Mouse (Mus musculus): ENCODE results near the gene Ccdc38.

Gene Ccdc38

GRCm38 (mm10) chr10:93540431-93541210, at the start of gene Ccdc38:
Gene Ccdc38, plus strand, starts transcription at chr10:93540632.
- DNase-seq (ENCODE audit: low read depth, low spot score): no peak

- no peak for DNase-seq (ENCODE audit: low read depth, low spot score)
These were observed 39.6 kb upstream of the Ccdc38 start for GRCm38 (mm10) chr10:93500864-93501263.

GRCm38 (mm10) chr10:93501346-93501745, 39.1 kb upstream of the Ccdc38 start:
- peak; percentile 54 for DNase-seq (ENCODE audit: low read depth, low spot score)

- no peak for DNase-seq (ENCODE audit: low read depth, low spot score)
These were observed 32.0 kb upstream of the Ccdc38 start for GRCm38 (mm10) chr10:93508383-93508970.

- DNase-seq (ENCODE audit: low read depth, low spot score): no peak
These were observed 30.8 kb upstream of the Ccdc38 start for GRCm38 (mm10) chr10:93509532-93510153.

- DNase-seq (ENCODE audit: low read depth, low spot score): no peak
These were observed 25.0 kb upstream of the Ccdc38 start for GRCm38 (mm10) chr10:93515419-93515818.

- no peak for DNase-seq (ENCODE audit: low read depth, low spot score)
These were observed 24.5 kb upstream of the Ccdc38 start for GRCm38 (mm10) chr10:93515927-93516326.

- DNase-seq (ENCODE audit: low read depth, low spot score): no peak
These were observed 22.7 kb upstream of the Ccdc38 start for GRCm38 (mm10) chr10:93517754-93518153.

GRCm38 (mm10) chr10:93518186-93518585, 22.2 kb upstream of the Ccdc38 start:
- DNase-seq (ENCODE audit: low read depth, low spot score): no peak

- DNase-seq (ENCODE audit: low read depth, low spot score): no peak
These were observed 21.8 kb upstream of the Ccdc38 start for GRCm38 (mm10) chr10:93518620-93519019.

GRCm38 (mm10) chr10:93519159-93519558, 21.3 kb upstream of the Ccdc38 start:
- DNase-seq (ENCODE audit: low read depth, low spot score): no peak

GRCm38 (mm10) chr10:93519756-93520155, 20.7 kb upstream of the Ccdc38 start:
- DNase-seq (ENCODE audit: low read depth, low spot score): no peak

GRCm38 (mm10) chr10:93520994-93521393, 19.4 kb upstream of the Ccdc38 start:
- no peak for DNase-seq (ENCODE audit: low read depth, low spot score)

- no peak for DNase-seq (ENCODE audit: low read depth, low spot score)
These were observed 15.1 kb upstream of the Ccdc38 start for GRCm38 (mm10) chr10:93525329-93525728.

- no peak for DNase-seq (ENCODE audit: low read depth, low spot score)
These were observed 2.1 kb upstream of the Ccdc38 start for GRCm38 (mm10) chr10:93538287-93538686.

- DNase-seq (ENCODE audit: low read depth, low spot score): no peak
These were observed 1.6 kb upstream of the Ccdc38 start for GRCm38 (mm10) chr10:93538818-93539217.

- peak; percentile 64 for DNase-seq (ENCODE audit: low read depth, low spot score)
These were observed 529 bp upstream of the Ccdc38 start, which contains the start of gene Amdhd1 for GRCm38 (mm10) chr10:93539775-93540430. Gene Amdhd1, minus strand, starts transcription at chr10:93540033.

- no peak for DNase-seq (ENCODE audit: low read depth, low spot score)
These were observed 1.2 kb downstream of the Ccdc38 start for GRCm38 (mm10) chr10:93541585-93541984.

GRCm38 (mm10) chr10:93542356-93542755, 1.9 kb downstream of the Ccdc38 start:
- no peak for DNase-seq (ENCODE audit: low read depth, low spot score)

GRCm38 (mm10) chr10:93543176-93543575, 2.7 kb downstream of the Ccdc38 start:
- DNase-seq (ENCODE audit: low read depth, low spot score): no peak

- no peak for DNase-seq (ENCODE audit: low read depth, low spot score)
These were observed 3.7 kb downstream of the Ccdc38 start for GRCm38 (mm10) chr10:93544172-93544571.

GRCm38 (mm10) chr10:93547741-93548270, 7.4 kb downstream of the Ccdc38 start:
- DNase-seq (ENCODE audit: low read depth, low spot score): no peak
